Mouse (Mus musculus) forebrain, embryonic 11.5 days (tissue): ENCODE data around the gene Nr3c2. TPM values are rescaled to one million over a fixed set of nuclear protein-coding genes. Genes with fewer than 3 reads are reported as not detected.

ENCODE experiments used
- ATAC-seq: fragments of 200-750 bp; cut with Nextera tagmentation; replicated peaks from 2 replicates; pipeline ENCODE4 v1.8.0; 2017; ENCODE audit warnings: moderate TSS enrichment; ENCODE audit not compliant: low FRiP score
- DNase-seq: peaks from one replicate; pipeline ENCODE4 v3.0.0-alpha.2; 2017; ENCODE audit warnings: low spot score
- H3K27ac ChIP-seq: fragments of 300-500 bp; sonication (generic); 2 replicates; pipeline ENCODE4 v1.5.1; 2014; ENCODE audit warnings: low read depth, low read length
- H3K27me3 ChIP-seq: fragments of 300-500 bp; sonication (generic); 2 replicates; pipeline ENCODE4 v1.6.1; 2014; ENCODE audit warnings: mild to moderate bottlenecking, low read length, mixed read lengths; ENCODE audit not compliant: control insufficient read depth, insufficient read depth
- H3K36me3 ChIP-seq: fragments of 300-500 bp; sonication (generic); 2 replicates; pipeline ENCODE4 v1.6.1; 2014; ENCODE audit warnings: mild to moderate bottlenecking, low read length, moderate library complexity, mixed read lengths; ENCODE audit not compliant: control insufficient read depth, insufficient read depth
- H3K4me1 ChIP-seq: fragments of 300-500 bp; sonication (generic); replicated peaks from 2 replicates; pipeline ENCODE4 v1.6.1; 2014; ENCODE audit warnings: low read length, mixed read lengths; ENCODE audit not compliant: control insufficient read depth, insufficient read depth
- H3K4me2 ChIP-seq: fragments of 300-500 bp; sonication (generic); 2 replicates; pipeline ENCODE4 v1.6.1; 2014; ENCODE audit warnings: low read depth, mild to moderate bottlenecking, low read length, moderate library complexity, mixed read lengths; ENCODE audit not compliant: severe bottlenecking
- H3K4me3 ChIP-seq: fragments of 300-500 bp; sonication (generic); 2 replicates; pipeline ENCODE4 v1.5.1; 2014; ENCODE audit warnings: low read depth, low read length
- H3K9ac ChIP-seq: fragments of 300-500 bp; sonication (generic); 2 replicates; pipeline ENCODE4 v1.6.1; 2014; ENCODE audit warnings: low read length
- H3K9me3 ChIP-seq: fragments of 300-500 bp; sonication (generic); 2 replicates; pipeline ENCODE4 v1.6.1; 2016; ENCODE audit warnings: low read length, mixed read lengths; ENCODE audit not compliant: control insufficient read depth
- WGBS: fragments of 180-500 bp; shearing (Covaris S2); extraction: QIAGEN DNeasy Blood & Tissue Kit; methylation state at CpG from one replicate; pipeline ENCODE4 v1.1.7; 2014; 5-methylcytosine and 5-hydroxymethylcytosine counted together
- polyA plus RNA-seq: library from polyadenylated mRNA; unstranded; fragments of >200 nt; fragmentation: Nextera tagmentation; extraction: Ambion mirVana; gene quantifications from 2 replicates; pipeline ENCODE4 v1.2.1, GENCODE M21; 2014

The Nr3c2 gene
- polyA plus RNA-seq, 1 experiment from 2014 or later = 0.83 TPM

DNA sequence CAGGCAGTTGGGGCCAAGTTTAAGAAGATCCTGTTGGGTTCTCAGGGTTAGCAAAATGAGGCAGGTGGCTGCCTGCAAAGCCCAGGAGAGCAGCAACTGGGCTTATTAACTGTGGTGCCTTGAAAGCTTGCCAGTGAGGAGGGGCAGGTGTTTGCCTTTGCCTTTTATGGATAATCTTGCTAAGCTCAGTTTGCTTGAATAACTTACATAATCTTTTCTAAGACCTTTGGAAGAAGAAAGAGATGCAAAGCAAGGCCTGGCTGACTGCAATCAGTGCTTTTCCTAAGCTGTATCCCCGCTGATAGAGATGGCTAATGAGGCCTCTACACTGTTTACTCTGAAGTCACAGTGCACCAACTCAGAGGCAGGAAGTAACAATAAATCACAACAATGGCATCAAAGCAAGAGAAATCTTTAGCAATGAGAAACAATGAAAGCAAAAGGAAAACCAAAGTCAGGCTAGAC lies 368.7 kb downstream of the Nr3c2 start:
- Histone ChIP-seq H3K4me1 (no peaks in the 10 kb centered on the region), H3K4me3 (no peak overlapping the region), H3K9me3 (no peaks in the 10 kb centered on the region; the same call in 1 of the 2 replicates), H3K27me3 (no peaks in the 10 kb centered on the region), H3K4me2 (no peak overlapping the region), H3K9ac (no peak overlapping the region), H3K27ac (no peak overlapping the region), H3K36me3 (no peaks in the 10 kb centered on the region)
- 51% methylated on average over 1 of the region's 1 CpGs for WGBS
- DNase-seq (no peak), ATAC-seq (0 out of 2 replicates have a peak, but pooled peaks have one; percentile 22)

DNA sequence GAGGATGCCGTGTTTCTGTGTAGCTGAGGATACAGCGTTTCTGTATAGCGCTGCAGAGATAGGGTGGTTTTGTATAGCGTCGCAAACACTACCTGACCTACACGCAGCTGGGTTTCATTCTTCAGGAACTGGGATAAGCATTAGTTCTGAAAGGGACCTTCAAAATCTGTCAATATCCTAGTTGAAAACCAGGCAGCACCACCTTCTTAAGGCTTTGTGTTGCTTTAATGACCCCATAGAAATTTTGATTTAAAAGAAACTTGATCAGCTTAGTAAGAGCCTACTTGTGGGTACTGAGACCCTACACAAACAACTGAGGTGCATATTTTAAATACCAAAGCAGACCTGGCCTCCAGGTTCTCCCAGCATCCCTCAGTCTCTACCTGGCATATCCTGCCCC lies 372.9 kb downstream of the Nr3c2 start:
- WGBS = 78% methylated on average over 6 of the region's 6 CpGs
- Histone ChIP-seq H3K9ac (no peak overlapping the region), H3K4me2 (no peak overlapping the region), H3K27ac (no peak overlapping the region), H3K4me3 (no peak overlapping the region), H3K9me3 (no peaks in the 10 kb centered on the region; the same call in 1 of the 2 replicates), H3K4me1 (no peaks in the 10 kb centered on the region), H3K36me3 (no peaks in the 10 kb centered on the region), H3K27me3 (no peaks in the 10 kb centered on the region)
- ATAC-seq (no peak), DNase-seq (no peak)

- ATAC-seq = no peak
- DNase-seq = no peak
Observed at GRCm38 (mm10) chr8:77275571-77275970, 376.3 kb downstream of the Nr3c2 start.

DNA sequence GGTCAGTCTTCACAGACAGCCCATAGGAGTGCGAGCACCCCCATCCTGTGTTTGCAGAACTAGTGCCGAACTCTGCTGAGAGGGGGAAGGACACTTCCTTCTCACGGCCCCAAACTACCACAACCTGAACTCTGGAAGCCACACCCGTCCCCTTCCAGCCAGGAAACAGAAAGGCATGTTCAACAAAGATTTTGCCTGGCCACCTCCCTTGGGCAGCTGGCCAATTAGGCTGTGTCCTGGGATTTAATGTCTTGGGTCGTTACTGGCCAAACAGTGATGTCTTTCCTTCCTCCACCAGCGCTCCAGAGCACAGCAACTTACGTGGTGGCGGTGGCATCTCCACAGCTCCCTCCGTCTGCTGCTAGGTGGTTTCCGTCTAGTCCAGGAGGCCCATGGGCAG lies 377.6 kb downstream of the Nr3c2 start:
- WGBS = 85% methylated on average over 10 of the region's 10 CpGs
- Histone ChIP-seq H3K9me3 (no peaks in the 10 kb centered on the region), H3K4me3 (no peak overlapping the region), H3K36me3 (no peaks in the 10 kb centered on the region), H3K9ac (no peak overlapping the region), H3K4me2 (no peak overlapping the region), H3K27ac (no peak overlapping the region), H3K4me1 (no peaks in the 10 kb centered on the region), H3K27me3 (no peaks in the 10 kb centered on the region)
- DNase-seq = no peak
- no peak for ATAC-seq

More at GRCm38 (mm10) chr8:77275571-77275970, 376.3 kb downstream of the Nr3c2 start:
- WGBS = 90% methylated on average over 5 of the region's 5 CpGs
- no peak overlapping the region for H3K9ac ChIP-seq
- H3K27ac ChIP-seq = no peak overlapping the region
- no peaks in the 10 kb centered on the region for H3K4me1 ChIP-seq
- no peaks in the 10 kb centered on the region for H3K36me3 ChIP-seq
- no peak overlapping the region for H3K4me3 ChIP-seq
- H3K27me3 ChIP-seq = no peaks in the 10 kb centered on the region
- no peak overlapping the region for H3K4me2 ChIP-seq
- no peaks in the 10 kb centered on the region for H3K9me3 ChIP-seq

GRCm38 (mm10) chr8:77278246-77278645 lies 379.0 kb downstream of the Nr3c2 start:
- Histone ChIP-seq H3K9me3 (no peaks in the 10 kb centered on the region), H3K27ac (no peak overlapping the region), H3K36me3 (no peaks in the 10 kb centered on the region), H3K27me3 (no peaks in the 10 kb centered on the region), H3K9ac (no peak overlapping the region), H3K4me3 (no peak overlapping the region), H3K4me2 (no peak overlapping the region), H3K4me1 (no peaks in the 10 kb centered on the region)
- DNase-seq (no peak), ATAC-seq (no peak)
- WGBS = 92% methylated on average over 4 of the region's 4 CpGs

DNA sequence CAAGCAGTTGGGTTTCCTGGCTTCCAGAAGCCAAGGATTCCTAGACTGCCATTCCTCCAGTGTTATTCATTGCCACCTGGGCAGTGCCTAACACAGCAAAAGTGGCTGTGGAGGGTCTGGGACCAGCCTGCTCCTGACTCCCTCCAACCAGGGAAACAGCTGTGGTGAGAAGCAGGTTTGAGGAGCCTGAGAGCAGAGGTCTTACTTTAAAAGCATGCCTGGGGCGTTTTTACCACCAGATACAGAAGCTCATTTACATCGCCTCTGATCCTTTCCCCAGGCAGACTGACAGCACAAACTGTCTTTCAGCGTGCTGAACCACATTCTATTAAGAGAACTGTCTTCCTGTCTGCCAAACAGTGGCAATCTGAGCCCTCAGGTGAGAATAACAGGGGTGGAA lies 380.7 kb downstream of the Nr3c2 start:
- WGBS = 63% methylated on average over 3 of the region's 3 CpGs
- DNase-seq = no peak
- ATAC-seq = no peak

DNA sequence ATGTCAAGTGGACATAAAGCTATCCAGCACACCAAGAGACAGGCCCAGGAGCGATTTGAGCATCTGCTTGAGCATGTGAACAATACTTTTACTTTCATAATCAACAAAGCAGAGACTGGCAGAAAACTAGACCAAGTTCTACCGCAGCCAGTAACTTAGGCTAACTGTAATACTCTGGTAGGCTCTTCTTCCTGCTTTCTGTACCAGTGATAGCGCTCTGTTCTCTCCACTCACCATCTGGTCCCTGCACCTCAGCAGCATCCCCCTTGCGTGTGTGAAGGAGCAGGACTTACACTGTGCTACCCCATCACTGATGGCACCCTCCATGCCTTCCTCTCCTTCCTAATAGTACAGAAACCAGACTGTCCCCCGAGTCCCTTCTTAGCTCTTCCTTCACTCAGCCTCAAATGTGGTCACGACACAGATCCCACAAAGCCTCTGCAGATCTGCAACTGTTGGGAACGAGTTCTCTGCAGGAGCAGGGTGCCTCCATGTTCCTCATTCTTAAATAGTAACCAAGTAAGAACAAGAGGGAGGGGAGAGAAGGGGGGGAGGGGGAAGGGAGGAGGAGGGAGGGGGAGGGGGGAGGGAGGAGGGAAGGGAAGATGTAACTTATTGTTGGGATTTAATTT lies 383.5 kb downstream of the Nr3c2 start:
- Histone ChIP-seq H3K4me1 (no peaks in the 10 kb centered on the region), H3K9me3 (no peaks in the 10 kb centered on the region), H3K27me3 (no peaks in the 10 kb centered on the region), H3K4me2 (no peak overlapping the region), H3K9ac (no peak overlapping the region), H3K36me3 (no peaks in the 10 kb centered on the region), H3K27ac (no peak overlapping the region), H3K4me3 (no peak overlapping the region)
- ATAC-seq (no peak), DNase-seq (no peak)
- WGBS = 85% methylated on average over 7 of the region's 7 CpGs

More for the DNA sequence above, 380.7 kb downstream of the Nr3c2 start:
- H3K27ac ChIP-seq = no peak overlapping the region
- H3K9ac ChIP-seq = no peak overlapping the region
- no peaks in the 10 kb centered on the region for H3K4me1 ChIP-seq
- no peak overlapping the region for H3K4me2 ChIP-seq
- H3K27me3 ChIP-seq = no peaks in the 10 kb centered on the region
- no peaks in the 10 kb centered on the region for H3K9me3 ChIP-seq
- no peak overlapping the region for H3K4me3 ChIP-seq
- no peaks in the 10 kb centered on the region for H3K36me3 ChIP-seq

- no peaks in the 10 kb centered on the region for H3K27me3 ChIP-seq
- no peaks in the 10 kb centered on the region for H3K9me3 ChIP-seq
- H3K9ac ChIP-seq = no peak overlapping the region
- DNase-seq = no peak
- no peaks in the 10 kb centered on the region for H3K4me1 ChIP-seq
- no peak overlapping the region for H3K27ac ChIP-seq
- 73% methylated on average over 3 of the region's 3 CpGs for WGBS
- no peak overlapping the region for H3K4me2 ChIP-seq
- no peak overlapping the region for H3K4me3 ChIP-seq
- no peaks in the 10 kb centered on the region for H3K36me3 ChIP-seq
- no peak for ATAC-seq
Observed at GRCm38 (mm10) chr8:77284473-77284872, 385.2 kb downstream of the Nr3c2 start.

DNA sequence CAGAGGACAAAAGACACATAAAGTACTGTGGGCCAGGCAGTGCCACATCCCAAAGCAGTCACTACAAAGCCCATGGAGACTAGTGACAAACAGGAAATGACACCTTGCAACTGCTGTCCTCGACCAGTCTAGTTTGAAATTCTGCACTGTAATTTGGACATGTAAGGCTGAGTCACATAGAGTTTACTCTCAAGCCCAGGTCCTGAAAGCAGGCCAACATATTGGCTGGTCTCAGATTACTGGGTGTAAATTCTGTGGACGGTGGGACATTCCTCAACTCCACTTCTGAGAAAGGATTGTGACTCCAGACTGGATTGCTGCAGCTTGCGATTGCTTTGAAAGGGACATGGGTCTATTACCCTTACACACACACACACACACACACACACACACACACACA lies 388.8 kb downstream of the Nr3c2 start:
- H3K4me3 ChIP-seq = no peak overlapping the region
- H3K36me3 ChIP-seq = no peaks in the 10 kb centered on the region
- 77% methylated on average over 3 of the region's 3 CpGs for WGBS
- H3K4me1 ChIP-seq = 0 out of 2 replicates have a peak, but pooled peaks cover 2% of the 10 kb centered on the region
- ATAC-seq = no peak
- H3K9ac ChIP-seq = no peak overlapping the region
- no peaks in the 10 kb centered on the region for H3K27me3 ChIP-seq
- no peak overlapping the region for H3K27ac ChIP-seq
- no peak overlapping the region for H3K4me2 ChIP-seq
- H3K9me3 ChIP-seq = no peaks in the 10 kb centered on the region
- no peak for DNase-seq
